Mouse (Mus musculus) kidney, adult 8-10 months (tissue): ENCODE data around the gene Pllp.

Experiments used
- DNase-seq, 2 experiments: peaks; one replicate each; pipeline ENCODE4 v3.0.0; 2022

Pllp gene

DNA sequence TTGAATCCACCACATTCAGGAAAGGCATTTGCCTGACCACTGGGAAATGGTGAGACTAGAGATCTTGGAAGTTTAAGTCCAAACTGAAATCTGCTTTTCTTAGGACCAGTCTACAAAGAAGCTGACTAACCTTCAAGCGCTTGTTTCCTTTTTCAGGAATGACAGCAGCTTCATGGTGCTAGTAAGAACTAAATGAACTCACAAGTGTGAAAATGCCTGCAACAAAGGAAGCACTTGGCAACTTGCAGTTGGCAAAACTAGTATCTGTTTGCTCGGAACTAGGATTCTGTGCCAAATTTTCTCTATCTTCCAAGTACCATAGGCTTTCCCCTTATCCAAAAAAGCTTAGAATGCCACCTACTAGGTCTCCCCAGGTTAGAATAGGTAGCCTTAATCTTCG is 49.9 kb downstream of the Pllp start:
- no peak for DNase-seq

GRCm38 (mm10) chr8:94645202-94645601 is 50.9 kb downstream of the Pllp start:
- no peak for DNase-seq

- no peak for DNase-seq
These were observed 54.1 kb downstream of the Pllp start for GRCm38 (mm10) chr8:94641938-94642337.

- no peak for DNase-seq
These were observed 54.9 kb downstream of the Pllp start for GRCm38 (mm10) chr8:94641183-94641582.

GRCm38 (mm10) chr8:94634211-94634610 is 61.9 kb downstream of the Pllp start:
- no peak for DNase-seq

DNA sequence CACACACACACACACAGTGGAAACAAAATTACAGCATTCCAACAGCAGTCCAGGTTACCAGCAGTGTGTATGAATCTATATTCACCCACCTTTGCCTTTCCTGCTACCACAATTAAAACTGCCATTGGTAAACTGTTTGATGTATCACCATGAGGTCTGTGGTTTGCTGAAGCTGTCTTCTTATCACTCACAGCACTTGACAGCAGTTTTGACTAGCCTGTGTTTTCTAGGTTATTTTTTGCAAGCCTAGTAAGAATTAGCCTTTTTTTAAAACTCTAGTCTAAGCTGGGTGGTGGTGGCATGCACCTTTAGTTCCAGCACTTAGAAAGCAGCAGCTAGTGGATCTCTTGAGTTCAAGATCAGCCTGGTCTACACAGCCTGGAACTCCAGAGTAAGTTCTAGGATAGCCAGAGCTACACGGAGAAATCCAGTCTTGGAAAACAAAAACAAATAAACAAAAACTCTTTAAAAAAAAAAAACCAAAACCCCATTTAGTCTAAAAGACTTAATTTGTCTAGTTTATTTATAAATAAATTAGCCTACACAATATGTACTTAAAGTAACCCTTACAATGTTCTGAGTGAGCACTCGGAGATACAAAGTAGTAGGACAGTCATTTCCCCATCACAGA is 62.4 kb downstream of the Pllp start:
- DNase-seq: no peak
